Mouse (Mus musculus) heart, postnatal 0 days (tissue): Measurements from ENCODE around the gene Nim1k. TPM values are rescaled to one million over a fixed set of nuclear protein-coding genes. Genes with fewer than 3 reads are reported as not detected.

Experiments
- ATAC-seq: fragments of 200-750 bp; cut with Nextera tagmentation; 2 replicates; pipeline ENCODE4 v1.8.0; 2017; ENCODE audit warnings: low read depth, moderate number of reproducible peaks, moderate library complexity; ENCODE audit not compliant: insufficient read depth
- DNase-seq: peaks from one replicate; pipeline ENCODE4 v3.0.0-alpha.2; 2016; ENCODE audit warnings: low spot score
- H3K27ac ChIP-seq: fragments of 300-500 bp; sonication (generic); 2 replicates; pipeline ENCODE4 v1.5.1; 2014; ENCODE audit warnings: low read depth, mild to moderate bottlenecking
- H3K27me3 ChIP-seq: fragments of 300-500 bp; sonication (generic); 2 replicates; pipeline ENCODE4 v1.6.1; 2014; ENCODE audit warnings: low read length, mixed read lengths; ENCODE audit not compliant: control insufficient read depth, insufficient read depth
- H3K36me3 ChIP-seq: fragments of 300-500 bp; sonication (generic); replicated peaks from 2 replicates; pipeline ENCODE4 v1.6.1; 2014; ENCODE audit warnings: low read length, mixed read lengths; ENCODE audit not compliant: control insufficient read depth, insufficient read depth
- H3K4me1 ChIP-seq: fragments of 300-500 bp; sonication (generic); 2 replicates; pipeline ENCODE4 v1.6.1; 2014; ENCODE audit warnings: antibody characterized with exemption; ENCODE audit not compliant: control insufficient read depth, insufficient read depth
- H3K4me2 ChIP-seq: fragments of 300-500 bp; sonication (generic); 2 replicates; pipeline ENCODE4 v1.6.1; 2014; ENCODE audit warnings: low read depth, mild to moderate bottlenecking, low read length, moderate library complexity
- H3K4me3 ChIP-seq: fragments of 300-500 bp; sonication (generic); 2 replicates; pipeline ENCODE4 v1.5.1; 2014; ENCODE audit warnings: low read depth, low read length
- H3K9ac ChIP-seq: fragments of 300-500 bp; sonication (generic); replicated peaks from 2 replicates; pipeline ENCODE4 v1.6.1; 2014; ENCODE audit warnings: low read depth, low read length, mixed read lengths
- H3K9me3 ChIP-seq: fragments of 300-500 bp; sonication (generic); replicated peaks from 2 replicates; pipeline ENCODE4 v1.6.1; 2016; ENCODE audit warnings: low read length; ENCODE audit not compliant: control insufficient read depth
- CTCF ChIP-seq: IDR thresholded peaks from 2 replicates; pipeline ENCODE4 v1.5.1; 2016; ENCODE audit warnings: antibody characterized with exemption, control low read depth, low read depth
- EP300 ChIP-seq: IDR thresholded peaks from 2 replicates; pipeline ENCODE4 v1.6.1; 2016; ENCODE audit warnings: antibody characterized with exemption, low read depth
- WGBS: fragments of 180-500 bp; shearing (Covaris S2); extraction: QIAGEN DNeasy Blood & Tissue Kit; methylation state at CpG from one replicate; pipeline ENCODE4 v1.1.7; 2014; 5-methylcytosine and 5-hydroxymethylcytosine counted together
- polyA plus RNA-seq: library from polyadenylated mRNA; unstranded; fragments of >200 nt; fragmentation: Nextera tagmentation; extraction: Ambion mirVana; gene quantifications from 2 replicates; pipeline ENCODE4 v1.2.1, GENCODE M21; 2015
- total RNA-seq: library from RNA; depleted of rRNA; stranded (reverse); fragments of >200 nt; gene quantifications from 2 replicates; pipeline ENCODE4 v1.2.3, GENCODE M21; 2014; ENCODE audit warnings: low replicate concordance

Gene Nim1k
- total and polyA plus RNA-seq, 2 experiments from 2014 or later, result 0.67 to 1.5 TPM

DNA sequence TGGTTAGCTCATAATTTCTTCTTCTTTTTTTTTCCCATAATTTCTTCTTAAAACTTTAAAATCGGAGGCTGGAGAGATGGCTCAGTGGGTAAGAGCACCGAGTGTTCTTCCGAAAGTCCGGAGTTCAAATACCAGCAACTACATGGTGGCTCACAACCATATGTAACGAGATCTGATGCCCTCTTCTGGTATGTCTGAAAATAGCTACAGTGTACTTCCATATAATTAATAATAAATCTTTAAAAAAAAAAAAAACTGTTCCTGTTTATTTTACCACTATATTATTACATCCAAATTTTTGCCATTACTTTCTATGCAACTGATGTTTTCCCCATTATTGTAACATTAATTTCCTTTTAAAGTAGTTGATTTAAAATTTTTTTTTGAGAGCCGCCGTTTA, 31.1 kb downstream of the Nim1k start:
- no peaks in the 10 kb centered on the region for H3K27me3 ChIP-seq
- no peak overlapping the region for H3K27ac ChIP-seq
- no peak overlapping the region for H3K4me3 ChIP-seq
- H3K36me3 ChIP-seq, result no peaks in the 10 kb centered on the region
- no peak for DNase-seq
- no peaks in the 10 kb centered on the region for H3K9me3 ChIP-seq
- H3K9ac ChIP-seq, result no peak overlapping the region
- H3K4me1 ChIP-seq, result no peaks in the 10 kb centered on the region
- TF ChIP-seq CTCF, result no peak
- TF ChIP-seq EP300, result no peak
- H3K4me2 ChIP-seq, result no peak overlapping the region
- ATAC-seq, result no peak
- WGBS, result 77% methylated on average over 7 of the region's 7 CpGs

DNA sequence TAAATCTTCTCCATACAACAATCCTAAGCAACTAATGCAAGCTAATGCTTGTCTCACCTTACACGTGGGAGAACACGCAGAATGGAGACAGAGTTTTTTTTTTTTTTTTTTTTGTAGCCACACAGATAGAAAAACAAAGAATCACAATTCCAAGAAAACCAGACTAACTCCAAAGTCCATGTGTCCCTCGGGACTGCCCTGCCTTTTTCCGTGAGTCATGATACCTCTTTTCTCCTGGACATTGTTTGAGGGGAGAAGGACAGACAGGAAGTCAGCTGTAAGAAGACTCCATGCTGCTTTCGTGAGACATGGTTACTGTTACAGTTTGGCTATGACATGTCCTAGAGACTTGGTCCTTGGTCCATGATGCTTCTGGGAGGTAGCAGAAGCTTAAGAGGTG, 32.3 kb downstream of the Nim1k start:
- Histone ChIP-seq H3K27ac (no peak overlapping the region), H3K27me3 (no peaks in the 10 kb centered on the region), H3K4me3 (no peak overlapping the region), H3K9ac (no peak overlapping the region), H3K36me3 (no peaks in the 10 kb centered on the region), H3K4me1 (no peaks in the 10 kb centered on the region), H3K4me2 (no peak overlapping the region), H3K9me3 (no peaks in the 10 kb centered on the region)
- TF ChIP-seq EP300, result no peak
- TF ChIP-seq CTCF, result no peak
- WGBS, result 68% methylated on average over 5 of the region's 5 CpGs
- ATAC-seq (no peak), DNase-seq (no peak)

DNA sequence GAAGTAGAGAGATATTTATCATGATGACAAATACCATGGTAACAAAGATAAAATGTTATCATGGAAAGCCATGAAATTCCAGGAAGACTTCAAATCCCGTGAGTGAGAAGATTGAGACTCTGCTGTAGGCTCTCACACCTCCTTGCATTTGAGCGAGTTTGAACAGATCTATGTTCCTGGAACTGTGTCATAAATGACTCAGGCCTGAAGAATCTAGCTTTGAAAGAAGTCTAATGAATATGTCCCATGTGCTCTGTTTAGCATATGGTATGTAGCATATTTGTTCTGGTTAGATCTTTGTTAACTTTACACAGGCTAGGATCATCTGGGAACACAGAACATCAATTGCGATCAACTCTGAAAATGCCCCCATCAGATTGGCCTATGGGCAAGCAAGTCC, 33.2 kb downstream of the Nim1k start:
- 69% methylated on average over 3 of the region's 3 CpGs for WGBS
- no peak for TF ChIP-seq CTCF
- no peak for TF ChIP-seq EP300
- ATAC-seq (no peak), DNase-seq (no peak)
- Histone ChIP-seq H3K9ac (no peak overlapping the region), H3K4me2 (no peak overlapping the region), H3K4me3 (no peak overlapping the region), H3K4me1 (no peaks in the 10 kb centered on the region), H3K27me3 (no peaks in the 10 kb centered on the region), H3K27ac (no peak overlapping the region), H3K9me3 (no peaks in the 10 kb centered on the region), H3K36me3 (no peaks in the 10 kb centered on the region)

DNA sequence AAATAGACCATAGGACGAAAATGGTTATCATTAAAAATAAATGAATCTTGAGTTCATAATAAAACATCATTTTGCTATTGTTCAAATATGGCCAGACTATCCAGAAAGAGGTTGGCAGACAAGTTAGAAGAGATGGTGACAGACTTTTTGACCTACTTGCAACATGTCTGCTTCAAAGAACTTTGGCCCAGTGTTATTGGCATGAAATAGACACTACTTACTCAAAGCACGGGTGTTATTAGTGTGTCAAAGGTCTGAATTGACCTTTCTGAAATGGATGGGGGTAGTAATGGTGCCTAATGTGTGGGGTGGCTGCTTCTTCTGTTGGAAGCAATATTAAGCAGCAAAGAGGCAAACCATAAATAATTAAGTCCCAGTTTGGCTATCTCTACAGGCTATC, 39.6 kb downstream of the Nim1k start:
- ATAC-seq, result no peak
- WGBS, result 86% methylated on average over 2 of the region's 2 CpGs
- Histone ChIP-seq H3K36me3 (no peaks in the 10 kb centered on the region), H3K27ac (no peak overlapping the region), H3K27me3 (no peaks in the 10 kb centered on the region), H3K4me3 (no peak overlapping the region), H3K9ac (no peak overlapping the region), H3K4me1 (no peaks in the 10 kb centered on the region), H3K4me2 (no peak overlapping the region), H3K9me3 (no peaks in the 10 kb centered on the region)
- TF ChIP-seq EP300 (no peak), CTCF (no peak)
- no peak for DNase-seq

GRCm38 (mm10) chr13:119713821-119714220, 41.9 kb downstream of the Nim1k start:
- DNase-seq (no peak), ATAC-seq (no peak)
- peaks cover 6% of the 10 kb centered on the region for H3K4me1 ChIP-seq
- no peak overlapping the region for H3K27ac ChIP-seq
- H3K27me3 ChIP-seq, result no peaks in the 10 kb centered on the region
- H3K4me3 ChIP-seq, result no peak overlapping the region
- H3K4me2 ChIP-seq, result no peak overlapping the region
- peaks cover 8% of the 10 kb centered on the region; the same call in 1 of the 2 replicates for H3K36me3 ChIP-seq
- WGBS, result 54% methylated on average over 9 of the region's 9 CpGs
- no peak overlapping the region for H3K9ac ChIP-seq
- H3K9me3 ChIP-seq, result no peaks in the 10 kb centered on the region
- TF ChIP-seq EP300 (no peak), CTCF (no peak)

- Histone ChIP-seq H3K4me2 (no peak overlapping the region), H3K36me3 (peaks cover 8% of the 10 kb centered on the region; the same call in 1 of the 2 replicates), H3K27me3 (no peaks in the 10 kb centered on the region), H3K9ac (no peak overlapping the region), H3K4me1 (peaks cover 6% of the 10 kb centered on the region), H3K27ac (no peak overlapping the region), H3K4me3 (no peak overlapping the region), H3K9me3 (no peaks in the 10 kb centered on the region)
- DNase-seq (no peak), ATAC-seq (no peak)
- 66% methylated on average over 8 of the region's 8 CpGs for WGBS
- TF ChIP-seq CTCF (no peak), EP300 (no peak)
These were observed 42.4 kb downstream of the Nim1k start for GRCm38 (mm10) chr13:119713107-119713787.
